Mouse (Mus musculus) left cerebral cortex, postnatal 10 days (tissue): ENCODE measurements at regions not wholly inside any gene's neighbourhood (a gene's known extent, or its start where the extent isn't known, plus 50 kb on each side); places are given as distances from the start of the nearest gene placed in this dataset.
A peak's percentile ranks its signal among the peaks of the same experiment; 100 is the strongest.

Experiments
- DNase-seq, 2 experiments: peaks; one replicate each; pipeline ENCODE4 v3.0.0; 2021 to 2022; ENCODE audit warnings: low spot score in 2 of 2, mixed read lengths in 1 of 2; ENCODE audit errors: extremely low spot score in 1 of 2
- intact Hi-C: fragments of 180-260 bp; cut with DNase I; formaldehyde crosslinking; loops from one replicate; pipeline ENCODE4 v1.15.1; 2025

GRCm38 (mm10) chr15:10767535-10767934, 53.1 kb upstream of the Rai14 start:
- intact Hi-C loops = no loop called here
- no peak for DNase-seq

- intact Hi-C loops = no loop called here
- DNase-seq = no peak
Measured at GRCm38 (mm10) chr15:10770410-10771310, 56.2 kb upstream of the Rai14 start.

- intact Hi-C loops = no loop called here
Measured at GRCm38 (mm10) chr15:10771311-10771690, 56.9 kb upstream of the Rai14 start.

GRCm38 (mm10) chr15:10779941-10780620, 65.7 kb upstream of the Rai14 start:
- peak in 1 of 2 experiments; percentile 26 for DNase-seq
- intact Hi-C loops = no loop called here

More at GRCm38 (mm10) chr15:10771311-10771690, 56.9 kb upstream of the Rai14 start:
- peak in 1 of 2 experiments; percentile 34 for DNase-seq

- DNase-seq = no peak
- intact Hi-C loops = no loop called here
Measured at GRCm38 (mm10) chr15:10789371-10789770, 74.9 kb upstream of the Rai14 start.

- no peak for DNase-seq
Measured at GRCm38 (mm10) chr15:10790862-10791497, 76.6 kb upstream of the Rai14 start.

GRCm38 (mm10) chr15:10791516-10792112, 77.2 kb upstream of the Rai14 start:
- intact Hi-C loops = no loop called here
- no peak for DNase-seq

More at GRCm38 (mm10) chr15:10790862-10791497, 76.6 kb upstream of the Rai14 start:
- intact Hi-C loops = no loop called here

GRCm38 (mm10) chr15:10792156-10792555, 77.7 kb upstream of the Rai14 start:
- no peak for DNase-seq
- intact Hi-C loops = no loop called here

GRCm38 (mm10) chr15:10795126-10795792, 80.8 kb upstream of the Rai14 start:
- DNase-seq = no peak
- intact Hi-C loops = no loop called here

GRCm38 (mm10) chr15:10799656-10800055, 85.2 kb upstream of the Rai14 start:
- intact Hi-C loops = no loop called here

GRCm38 (mm10) chr15:10814195-10814594, 99.8 kb upstream of the Rai14 start:
- no peak for DNase-seq
- intact Hi-C loops = no loop called here

More at GRCm38 (mm10) chr15:10799656-10800055, 85.2 kb upstream of the Rai14 start:
- DNase-seq = no peak

GRCm38 (mm10) chr15:10814709-10815108, 100.3 kb upstream of the Rai14 start:
- intact Hi-C loops = no loop called here
- peak in 1 of 2 experiments; percentile 31 for DNase-seq

- DNase-seq = no peak
Measured at GRCm38 (mm10) chr15:10816213-10816621, 101.8 kb upstream of the Rai14 start.

GRCm38 (mm10) chr15:10818216-10818615, 103.8 kb upstream of the Rai14 start:
- intact Hi-C loops = no loop called here
- DNase-seq = peak in 1 of 2 experiments; percentile 90

More at GRCm38 (mm10) chr15:10816213-10816621, 101.8 kb upstream of the Rai14 start:
- intact Hi-C loops = no loop called here

- no peak for DNase-seq
- intact Hi-C loops = no loop called here
Measured at GRCm38 (mm10) chr15:10818706-10819105, 104.3 kb upstream of the Rai14 start.

- DNase-seq = no peak
- intact Hi-C loops = no loop called here
Measured at GRCm38 (mm10) chr15:10823933-10824332, 109.5 kb upstream of the Rai14 start.

GRCm38 (mm10) chr15:10829588-10829987, 115.2 kb upstream of the Rai14 start:
- no peak for DNase-seq
- intact Hi-C loops = no loop called here

GRCm38 (mm10) chr15:10830478-10830877, 116.1 kb upstream of the Rai14 start:
- intact Hi-C loops = no loop called here
- DNase-seq = no peak
